20 mouse cellular contexts compared by ENCODE assay signal in genomic region chr8:80049256-80050005, GRCm38 (mm10). TPM values are rescaled to one million over a fixed set of nuclear protein-coding genes. Genes with fewer than 3 reads are reported as not detected.
DNase-seq lines count a peak whose midpoint lies in the region; ATAC-seq and TF ChIP-seq lines count a peak whose summit lies in the region.
"Had no signal": no experiment of that assay in that cellular context is flagged by ENCODE, and none has a peak within 500 bp of the region (broad histone marks: within the 10 kb centered on the region; RNA-seq: fewer than 3 reads in every experiment).

No protein-coding gene starts in this region.

- DNase-seq in embryo, embryonic 10 days (ENCODE audit: low spot score), result peak; percentile 25
- DNase-seq in embryo, embryonic 11 days, result no peak
- DNase-seq in heart, adult 18-20 months, result no peak
- DNase-seq in lung, postnatal 0 days (ENCODE audit: low spot score), result peak; percentile 63
- DNase-seq in lung, postnatal 25 days (ENCODE audit: low spot score), result no peak
- DNase-seq in left cerebral cortex, postnatal 36 days (ENCODE audit: low spot score in 2 of 2), result no peak
- DNase-seq: cerebellum, adult 9-10 months; gastrocnemius, adult 2 months; heart, postnatal 14 days; kidney, adult 18-20 months; kidney, postnatal 10 days; lung, postnatal 36 days had no signal

- ATAC-seq in heart, embryonic 15.5 days (replicated peaks; ENCODE audit: insufficient number of reproducible peaks, insufficient read depth, low FRiP score, low read depth), result no peak
- ATAC-seq in lung, postnatal 0 days, result peak; percentile 78
- ATAC-seq in megakaryocyte progenitor cell, adult 5-6 weeks (replicated peaks; ENCODE audit: poor library complexity), result peak; percentile 61
- ATAC-seq: CD4-positive, CD25-positive, alpha-beta regulatory T cell, adult 4 months had no signal

- no peak for TF ChIP-seq CTCF in lung, postnatal 0 days (IDR thresholded peaks at IDR 0.05)

- H3K4me1 ChIP-seq in heart, embryonic 15.5 days (replicated peaks), result 0 out of 2 replicates have a peak, but pooled peaks cover 2% of the 10 kb centered on the region
- H3K4me1 ChIP-seq in lung, postnatal 0 days (ENCODE audit: insufficient read depth, low read depth, low read length), result no peaks in the 10 kb centered on the region
- H3K4me1 ChIP-seq: hindbrain, embryonic 15.5 days; stomach, embryonic 15.5 days had no signal

- H3K4me2 ChIP-seq in heart, embryonic 15.5 days, result peak overlapping the region; percentile 42
- peak overlapping the region; percentile 25; the same call in 1 of the 2 replicates for H3K4me2 ChIP-seq in lung, postnatal 0 days (replicated peaks; ENCODE audit: low read depth, low read length)
- H3K4me2 ChIP-seq: hindbrain, embryonic 15.5 days; limb, embryonic 12.5 days; stomach, embryonic 15.5 days had no signal

- H3K36me3 ChIP-seq in heart, embryonic 15.5 days, result no peaks in the 10 kb centered on the region
- H3K36me3 ChIP-seq in lung, postnatal 0 days (ENCODE audit: insufficient read depth, low read length), result no peaks in the 10 kb centered on the region
- H3K36me3 ChIP-seq: G1E; hindbrain, embryonic 15.5 days; limb, embryonic 12.5 days; stomach, embryonic 15.5 days had no signal

- no peak overlapping the region for H3K4me3 ChIP-seq in heart, embryonic 15.5 days
- no peak overlapping the region for H3K4me3 ChIP-seq in lung, postnatal 0 days (ENCODE audit: low read depth, low read length)
- H3K4me3 ChIP-seq: gastrocnemius, adult 2 months; hindbrain, embryonic 15.5 days; layer of hippocampus, adult 2 months; limb, embryonic 12.5 days; stomach, embryonic 15.5 days had no signal

- intact Hi-C loops in left cerebral cortex, postnatal 36 days (cut with DNase I), result no loop called here

- 20% methylated on average over 15 of the region's 15 CpGs for WGBS in heart, embryonic 15.5 days
- 19% methylated on average over 15 of the region's 15 CpGs for WGBS in lung, postnatal 0 days

- 0 out of 2 replicates have a peak, but pooled peaks have one; percentile 29 for TF ChIP-seq EP300 in lung, postnatal 0 days (IDR thresholded peaks at IDR 0.05)

- no peaks in the 10 kb centered on the region for H3K9me3 ChIP-seq in heart, embryonic 15.5 days (replicated peaks)
- no peaks in the 10 kb centered on the region for H3K9me3 ChIP-seq in lung, postnatal 0 days (ENCODE audit: low read length)
- H3K9me3 ChIP-seq: G1E; hindbrain, embryonic 15.5 days; limb, embryonic 12.5 days; stomach, embryonic 15.5 days had no signal

- H3K27ac ChIP-seq in heart, embryonic 15.5 days, result no peak overlapping the region
- no peak overlapping the region for H3K27ac ChIP-seq in lung, postnatal 0 days (ENCODE audit: low read length)
- H3K27ac ChIP-seq: gastrocnemius, adult 2 months; hindbrain, embryonic 15.5 days; layer of hippocampus, adult 2 months; limb, embryonic 12.5 days; stomach, embryonic 15.5 days had no signal

- H3K27me3 ChIP-seq in heart, embryonic 15.5 days, result peaks cover 7% of the 10 kb centered on the region; the same call in 1 of the 2 replicates
- H3K27me3 ChIP-seq in lung, postnatal 0 days (replicated peaks; ENCODE audit: insufficient read depth, low read length), result no peaks in the 10 kb centered on the region
- H3K27me3 ChIP-seq: stomach, embryonic 15.5 days had no signal

- no peak overlapping the region for H3K9ac ChIP-seq in heart, embryonic 15.5 days
- no peak overlapping the region for H3K9ac ChIP-seq in lung, postnatal 0 days (replicated peaks; ENCODE audit: low read depth)
- H3K9ac ChIP-seq: hindbrain, embryonic 15.5 days; limb, embryonic 12.5 days; stomach, embryonic 15.5 days had no signal

RNA-seq across cellular contexts. Expression of gene Hhip, which starts 8.4 kb away (rescaled TPM):
- 1.8 and 5.0 TPM in 2 replicates for polyA plus RNA-seq in heart, embryonic 15.5 days (2015; fragmentation: Nextera tagmentation; extraction: Ambion mirVana)
- not detected for total RNA-seq in heart, adult 18-20 months (2021)
- polyA plus RNA-seq in lung, postnatal 0 days (2015; fragmentation: Nextera tagmentation; extraction: Ambion mirVana), result 46.8 and 48.8 TPM in 2 replicates
- total RNA-seq in megakaryocyte progenitor cell, adult 5-6 weeks (2015), result not detected in 2 replicates
- total RNA-seq in megakaryocyte progenitor cell, adult 5-6 weeks (2017), result not detected in 2 replicates
- 1 to 10 TPM; 4.3 to 4.5 TPM for total RNA-seq in left cerebral cortex, postnatal 36 days (2021)
- polyA plus RNA-seq: CD4-positive, CD25-positive, alpha-beta regulatory T cell, adult 4 months; G1E had no signal

Comparison
In these comparisons a context has a peak if more than half of its experiments do, and no peak if none do; other contexts are left out.
1. DNase-seq: peak in embryo, embryonic 10 days (single experiment) and lung, postnatal 0 days (single experiment); none in embryo, embryonic 11 days (single experiment), heart, adult 18-20 months (0 of 2), lung, postnatal 25 days (single experiment) and left cerebral cortex, postnatal 36 days (0 of 2).
2. RNA of gene Hhip, which starts 8.4 kb away (total RNA-seq): 4.3 to 4.5 TPM in left cerebral cortex, postnatal 36 days; not detected in heart, adult 18-20 months and not detected in megakaryocyte progenitor cell, adult 5-6 weeks; every median in the first group is over 4 times any median in the second.